Mouse (Mus musculus): ENCODE results near the gene Sfmbt2.

- TF ChIP-seq CTCF (IDR thresholded peaks at IDR 0.05; ENCODE audit: borderline replicate concordance, insufficient read depth, low read length): no peak
- TF ChIP-seq POLR2A (IDR thresholded peaks at IDR 0.05; ENCODE audit: low read depth, low read length): no peak
Measured at GRCm38 (mm10) chr2:10541762-10542161, 171.5 kb downstream of the Sfmbt2 start.
